In genomic region chr11:101164677-101165580, GRCm38 (mm10) we compare ENCODE assay signal across 9 mouse cellular contexts. TPM values are rescaled to one million over a fixed set of nuclear protein-coding genes. Genes with fewer than 3 reads are reported as not detected.
A peak's percentile ranks its signal among the peaks of the same experiment; 100 is the strongest.
DNase-seq lines count a peak whose midpoint lies in the region; ATAC-seq lines count a peak whose summit lies in the region.
"Had no signal": no experiment of that assay in that cellular context is flagged by ENCODE, and none has a peak within 500 bp of the region (broad histone marks: within the 10 kb centered on the region; RNA-seq: fewer than 3 reads in every experiment).

No protein-coding gene starts in this region.

- peaks cover 50% of the 10 kb centered on the region for H3K4me1 ChIP-seq in lung, embryonic 16.5 days (replicated peaks; ENCODE audit: control insufficient read depth, insufficient read depth, low read length)
- peaks cover 25% of the 10 kb centered on the region for H3K4me1 ChIP-seq in neural tube, embryonic 15.5 days

- no peaks in the 10 kb centered on the region for H3K9me3 ChIP-seq in lung, embryonic 16.5 days (ENCODE audit: control insufficient read depth, low read length)
- H3K9me3 ChIP-seq in neural tube, embryonic 15.5 days (replicated peaks), result no peaks in the 10 kb centered on the region

- H3K4me2 ChIP-seq in lung, embryonic 16.5 days (ENCODE audit: low read depth, low read length), result no peak overlapping the region
- 0 out of 2 replicates have a peak overlapping the region, but pooled peaks have one; percentile 47 for H3K4me2 ChIP-seq in neural tube, embryonic 15.5 days

- H3K36me3 ChIP-seq in lung, embryonic 16.5 days (ENCODE audit: control insufficient read depth, insufficient read depth, low read length), result peaks cover 48% of the 10 kb centered on the region
- peaks cover 37% of the 10 kb centered on the region for H3K36me3 ChIP-seq in neural tube, embryonic 15.5 days

- no peak overlapping the region for H3K9ac ChIP-seq in lung, embryonic 16.5 days (ENCODE audit: low read length)
- no peak overlapping the region for H3K9ac ChIP-seq in neural tube, embryonic 15.5 days (replicated peaks)

- 35% methylated on average over 35 of the region's 35 CpGs for WGBS in lung, embryonic 16.5 days
- 26% methylated on average over 35 of the region's 35 CpGs for WGBS in neural tube, embryonic 15.5 days

- peak overlapping the region; percentile 55 for H3K27ac ChIP-seq in lung, embryonic 16.5 days (ENCODE audit: low read length)
- H3K27ac ChIP-seq in neural tube, embryonic 15.5 days (replicated peaks), result no peak overlapping the region

- peak; percentile 29 for DNase-seq in cerebellum, adult 11 months
- no peak for DNase-seq in cerebellum, adult 9-10 months
- no peak for DNase-seq in lung, postnatal 4 days
- peak; percentile 56 for DNase-seq in induced T-regulatory cell, adult 2 months (ENCODE audit: low read depth)
- no peak for DNase-seq in adrenal gland, adult 2 months
- no peak for DNase-seq in left cerebral cortex, adult 8-10 months (ENCODE audit: low spot score in 2 of 2)

- ATAC-seq in lung, embryonic 16.5 days (ENCODE audit: low read depth), result peak; percentile 64
- no peak for ATAC-seq in neural tube, embryonic 15.5 days (ENCODE audit: low FRiP score)

- H3K4me3 ChIP-seq in lung, embryonic 16.5 days (ENCODE audit: low read length), result no peak overlapping the region
- H3K4me3 ChIP-seq in neural tube, embryonic 15.5 days (replicated peaks), result no peak overlapping the region

- peaks cover 7% of the 10 kb centered on the region; the same call in 1 of the 2 replicates for H3K27me3 ChIP-seq in lung, embryonic 16.5 days (ENCODE audit: control insufficient read depth, insufficient read depth, low read depth, low read length)
- H3K27me3 ChIP-seq in neural tube, embryonic 15.5 days (replicated peaks), result peaks cover 79% of the 10 kb centered on the region

RNA-seq across cellular contexts. Expression of gene Cntnap1, which starts 5.4 kb away (rescaled TPM):
- 1.1 and 1.2 TPM in 2 replicates for polyA plus RNA-seq in lung, embryonic 16.5 days (2015; fragmentation: Nextera tagmentation; extraction: Ambion mirVana)
- polyA plus RNA-seq in neural tube, embryonic 15.5 days (2015; fragmentation: Nextera tagmentation; extraction: Ambion mirVana), result 11.2 and 12.3 TPM in 2 replicates
- total RNA-seq in adrenal gland, adult 2 months (2021), result 1 to 10 TPM; 6.8 TPM
- polyA plus RNA-seq in adrenal gland, adult 2 months (2012; rRNA removed), result 9.3 and 9.4 TPM in 2 replicates
- 100 to 1,000 TPM; 173 to 184 (median 176) TPM for total RNA-seq in left cerebral cortex, adult 8-10 months (2022)

RNA-seq across cellular contexts. Expression of gene Plekhh3, which starts 6.2 kb away (rescaled TPM):
- 17.0 and 17.1 TPM in 2 replicates for polyA plus RNA-seq in lung, embryonic 16.5 days (2015; fragmentation: Nextera tagmentation; extraction: Ambion mirVana)
- 9.2 and 9.5 TPM in 2 replicates for polyA plus RNA-seq in neural tube, embryonic 15.5 days (2015; fragmentation: Nextera tagmentation; extraction: Ambion mirVana)
- total RNA-seq in adrenal gland, adult 2 months (2021), result 10 to 100 TPM; 19.4 to 39.7 TPM
- polyA plus RNA-seq in adrenal gland, adult 2 months (2012; rRNA removed), result 112 and 122 TPM in 2 replicates
- total RNA-seq in left cerebral cortex, adult 8-10 months (2022), result 10 to 100 TPM; 13.5 to 15.9 (median 15.3) TPM

RNA-seq across cellular contexts. Expression of gene Tubg2, which starts 9.2 kb away (rescaled TPM):
- polyA plus RNA-seq in lung, embryonic 16.5 days (2015; fragmentation: Nextera tagmentation; extraction: Ambion mirVana), result 3.1 TPM in 2 replicates
- 49.9 and 60.7 TPM in 2 replicates for polyA plus RNA-seq in neural tube, embryonic 15.5 days (2015; fragmentation: Nextera tagmentation; extraction: Ambion mirVana)
- 1 to 10 TPM; 6.2 to 7.5 TPM for total RNA-seq in adrenal gland, adult 2 months (2021)
- polyA plus RNA-seq in adrenal gland, adult 2 months (2012; rRNA removed), result 5.5 and 6.0 TPM in 2 replicates
- 10 to 100 TPM; 53.1 to 58.8 (median 56.7) TPM for total RNA-seq in left cerebral cortex, adult 8-10 months (2022)

RNA-seq across cellular contexts. Expression of gene Ccr10, which starts 10.3 kb away (rescaled TPM):
- polyA plus RNA-seq in lung, embryonic 16.5 days (2015; fragmentation: Nextera tagmentation; extraction: Ambion mirVana), result 0.23 and 0.35 TPM in 2 replicates
- 0.51 and 0.70 TPM in 2 replicates for polyA plus RNA-seq in neural tube, embryonic 15.5 days (2015; fragmentation: Nextera tagmentation; extraction: Ambion mirVana)
- total RNA-seq in adrenal gland, adult 2 months (2021), result under 1 TPM; 0.26 to 0.83 TPM
- polyA plus RNA-seq in adrenal gland, adult 2 months (2012; rRNA removed), result 0.84 and 1.6 TPM in 2 replicates
- under 1 TPM in 2 of 4 experiments, not detected in 2; 0.18 to 0.34 TPM for total RNA-seq in left cerebral cortex, adult 8-10 months (2022)
- polyA plus RNA-seq: heart, embryonic 14.5 days had no signal

RNA-seq across cellular contexts. Expression of gene Tubg1, which starts 45.2 kb away (rescaled TPM):
- polyA plus RNA-seq in lung, embryonic 16.5 days (2015; fragmentation: Nextera tagmentation; extraction: Ambion mirVana), result 70.6 and 82.1 TPM in 2 replicates
- 68.4 and 73.7 TPM in 2 replicates for polyA plus RNA-seq in neural tube, embryonic 15.5 days (2015; fragmentation: Nextera tagmentation; extraction: Ambion mirVana)
- 10 to 100 TPM; 42.9 to 43.0 TPM for total RNA-seq in adrenal gland, adult 2 months (2021)
- 15.2 and 42.7 TPM in 2 replicates for polyA plus RNA-seq in adrenal gland, adult 2 months (2012; rRNA removed)
- total RNA-seq in left cerebral cortex, adult 8-10 months (2022), result 10 to 100 TPM; 47.1 to 49.2 (median 47.9) TPM

Comparison
In these comparisons a context has a peak if more than half of its experiments do, and no peak if none do; other contexts are left out.
1. DNase-seq: peak in cerebellum, adult 11 months (single experiment) and induced T-regulatory cell, adult 2 months (single experiment); none in cerebellum, adult 9-10 months (single experiment), lung, postnatal 4 days (0 of 2), adrenal gland, adult 2 months (single experiment) and left cerebral cortex, adult 8-10 months (0 of 2).